Mouse (Mus musculus) adrenal gland, adult 8-10 months (tissue): ENCODE measurements around the gene Npcd. TPM values are rescaled to one million over a fixed set of nuclear protein-coding genes. Genes with fewer than 3 reads are reported as not detected.

ENCODE experiments used
- DNase-seq: peaks from one replicate; pipeline ENCODE4 v3.0.0; 2022
- total RNA-seq, 4 experiments: library from RNA; stranded (reverse); gene quantifications; 2 replicates each; pipeline ENCODE4 v1.2.4; 2022

Npcd gene
- total RNA-seq, 4 experiments from 2014 or later: 1.1 to 2.4 (median 1.6) TPM; not detected in 1

- no peak for DNase-seq
Observed at GRCm38 (mm10) chr15:79740739-79741138, 93.3 kb downstream of the Npcd start.

Other genes starting within 250 kb of the Npcd start
- 1 to 10 TPM; 1.5 to 6.3 (median 2.7) TPM for gene Dmc1, start 229.1 kb downstream of the Npcd start, total RNA-seq
- 1 to 10 TPM; 2.8 to 6.2 (median 4.4) TPM for gene Fam227a, start 175.3 kb downstream of the Npcd start, total RNA-seq
- gene Cby1, start 175.0 kb downstream of the Npcd start, total RNA-seq: 10 to 100 TPM; 21.7 to 31.1 (median 24.9) TPM
- gene Tomm22, start 163.4 kb downstream of the Npcd start, total RNA-seq: 100 to 1,000 TPM in 2 of 4 experiments, 10 to 100 TPM in 2; 95.5 to 120 (median 105) TPM
- gene Josd1, start 146.3 kb downstream of the Npcd start, total RNA-seq: 10 to 100 TPM; 22.8 to 30.3 (median 25.0) TPM
- gene Gtpbp1, start 143.4 kb downstream of the Npcd start, total RNA-seq: 10 to 100 TPM; 27.2 to 43.1 (median 32.1) TPM
- 10 to 100 TPM; 48.3 to 71.4 (median 53.9) TPM for gene Sun2, start 91.7 kb downstream of the Npcd start, total RNA-seq
- gene Dnal4, start 56.4 kb downstream of the Npcd start, total RNA-seq: 10 to 100 TPM; 22.0 to 27.1 (median 23.5) TPM
- gene Nptxr, start 29.5 kb downstream of the Npcd start, total RNA-seq: 10 to 100 TPM in 2 of 4 experiments, 1 to 10 TPM in 2; 6.4 to 11.9 (median 9.4) TPM
- gene Cbx6, start 451 bp upstream of the Npcd start, total RNA-seq: 10 to 100 TPM; 55.0 to 88.9 (median 65.5) TPM
- 10 to 100 TPM; 16.1 to 29.3 (median 22.9) TPM for gene Apobec3, start 57.4 kb upstream of the Npcd start, total RNA-seq
- 10 to 100 TPM; 27.5 to 51.1 (median 40.9) TPM for gene Cbx7, start 136.9 kb upstream of the Npcd start, total RNA-seq
- gene Pdgfb, start 180.7 kb upstream of the Npcd start, total RNA-seq: 10 to 100 TPM; 42.7 to 52.9 (median 43.2) TPM